20 mouse cellular contexts compared by ENCODE assay signal in the genomic region with DNA sequence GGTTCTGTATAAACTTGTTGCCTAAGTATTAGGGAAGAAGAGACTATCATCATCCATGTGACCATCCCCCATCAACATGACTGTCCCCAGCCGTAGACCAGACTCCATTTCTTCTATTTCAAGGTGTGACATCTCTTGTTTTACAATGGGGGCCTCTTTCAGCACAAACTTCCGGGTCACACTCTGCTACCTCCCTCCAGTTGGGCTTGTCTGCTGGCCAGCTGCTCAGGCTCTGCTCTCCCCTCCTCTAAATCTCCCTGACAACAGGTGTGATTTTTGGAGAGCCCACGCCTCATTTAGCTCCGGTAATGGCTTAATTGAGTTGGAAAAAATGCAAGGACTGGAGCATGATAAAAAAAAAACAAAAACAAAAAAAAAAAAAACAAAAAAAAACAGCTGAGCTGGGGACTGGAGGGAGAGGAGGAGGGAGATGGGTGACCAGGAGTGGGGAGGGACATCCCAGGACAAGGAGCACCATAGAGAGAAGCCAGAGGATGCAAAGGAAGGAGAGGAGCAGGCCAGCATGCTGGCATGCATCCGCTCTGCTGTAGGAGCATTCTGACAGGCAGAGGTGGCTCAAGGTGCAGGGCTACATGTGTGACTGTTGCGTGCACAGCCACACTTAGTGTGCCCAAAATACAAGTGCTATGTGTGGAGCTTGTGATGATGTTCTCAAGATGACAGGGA. TPM values are rescaled to one million over a fixed set of nuclear protein-coding genes. Genes with fewer than 3 reads are reported as not detected.
"Had no signal": no experiment of that assay in that cellular context is flagged by ENCODE, and none has a peak within 500 bp of the region (broad histone marks: within the 10 kb centered on the region; RNA-seq: fewer than 3 reads in every experiment).

No protein-coding gene starts in this region.

- H3K4me2 ChIP-seq: limb, embryonic 13.5 days; liver, embryonic 12.5 days; liver, embryonic 15.5 days; lung, embryonic 15.5 days; midbrain, embryonic 12.5 days; midbrain, embryonic 15.5 days; neural tube, embryonic 13.5 days; stomach, embryonic 15.5 days had no signal

- DNase-seq: layer of hippocampus, adult 9-11 months; liver; lung, adult 18-20 months; lung, postnatal 10 days; lung, postnatal 36 days; retina, postnatal 1 day; right cerebral cortex, postnatal 25 days; spleen, adult 18-20 months; thymus, postnatal 25 days had no signal

- H3K27ac ChIP-seq: layer of hippocampus, adult 2 months; limb, embryonic 10.5 days; limb, embryonic 13.5 days; liver, embryonic 12.5 days; liver, embryonic 15.5 days; lung, embryonic 15.5 days; midbrain, embryonic 12.5 days; midbrain, embryonic 15.5 days; neural tube, embryonic 13.5 days; stomach, embryonic 15.5 days had no signal

- H3K9me3 ChIP-seq: limb, embryonic 10.5 days; limb, embryonic 13.5 days; liver, embryonic 12.5 days; liver, embryonic 15.5 days; lung, embryonic 15.5 days; midbrain, embryonic 12.5 days; midbrain, embryonic 15.5 days; neural tube, embryonic 13.5 days; stomach, embryonic 15.5 days had no signal

- H3K4me3 ChIP-seq: layer of hippocampus, adult 2 months; limb, embryonic 10.5 days; limb, embryonic 13.5 days; liver, embryonic 12.5 days; liver, embryonic 15.5 days; lung, embryonic 15.5 days; midbrain, embryonic 12.5 days; midbrain, embryonic 15.5 days; neural tube, embryonic 13.5 days; stomach, embryonic 15.5 days had no signal

- H3K4me1 ChIP-seq: liver, embryonic 12.5 days; liver, embryonic 15.5 days; lung, embryonic 15.5 days; midbrain, embryonic 12.5 days; midbrain, embryonic 15.5 days; neural tube, embryonic 13.5 days; stomach, embryonic 15.5 days had no signal

- H3K9ac ChIP-seq: limb, embryonic 13.5 days; liver, embryonic 12.5 days; liver, embryonic 15.5 days; lung, embryonic 15.5 days; midbrain, embryonic 12.5 days; midbrain, embryonic 15.5 days; neural tube, embryonic 13.5 days; stomach, embryonic 15.5 days had no signal

- H3K36me3 ChIP-seq: limb, embryonic 10.5 days; limb, embryonic 13.5 days; liver, embryonic 12.5 days; liver, embryonic 15.5 days; lung, embryonic 15.5 days; midbrain, embryonic 12.5 days; midbrain, embryonic 15.5 days; neural tube, embryonic 13.5 days; stomach, embryonic 15.5 days had no signal

- ATAC-seq: intestine, postnatal 0 days; liver, embryonic 12.5 days; midbrain, embryonic 15.5 days had no signal

- H3K27me3 ChIP-seq: limb, embryonic 13.5 days; liver, embryonic 12.5 days; liver, embryonic 15.5 days; lung, embryonic 15.5 days; midbrain, embryonic 12.5 days; midbrain, embryonic 15.5 days; neural tube, embryonic 13.5 days; stomach, embryonic 15.5 days had no signal

RNA-seq across cellular contexts. Expression of a gene that starts 35.2 kb away (rescaled TPM):
- polyA plus RNA-seq: liver, embryonic 12.5 days; liver, embryonic 15.5 days; neural tube, embryonic 13.5 days had no signal
